Mouse (Mus musculus): Measurements from ENCODE around the gene Klhl26. TPM values are rescaled to one million over a fixed set of nuclear protein-coding genes. Genes with fewer than 3 reads are reported as not detected.

The Klhl26 gene
- polyA plus RNA-seq, 1 experiment from 2014 or later: 18.3 TPM

DNA sequence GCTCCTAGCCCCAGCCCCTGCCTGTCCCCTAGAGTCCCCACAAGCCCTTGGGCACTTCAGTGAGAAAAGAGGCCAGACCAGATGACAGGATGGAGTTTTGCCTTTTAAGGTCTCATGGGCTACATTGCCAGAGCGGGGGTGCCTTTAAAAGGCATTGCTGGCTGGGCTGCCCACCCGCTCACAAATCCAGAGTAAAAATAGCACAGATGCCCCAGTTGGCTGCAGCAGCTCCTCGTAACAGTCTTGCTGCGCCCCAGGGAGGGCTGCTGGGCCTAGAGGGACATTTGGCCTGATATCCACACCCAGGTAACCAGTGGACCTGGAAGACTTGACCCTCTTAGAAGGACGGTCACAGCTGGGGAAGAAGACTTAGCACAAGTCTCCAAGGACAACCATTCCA, 22.9 kb downstream of the Klhl26 start:
- peaks cover 11% of the 10 kb centered on the region; the same call in 1 of the 2 replicates for H3K27me3 ChIP-seq
- no peak overlapping the region for H3K27ac ChIP-seq
- 93% methylated on average over 5 of the region's 5 CpGs for WGBS
- H3K4me3 ChIP-seq (replicated peaks): no peak overlapping the region
- ATAC-seq (ENCODE audit: low FRiP score): no peak
- H3K9ac ChIP-seq: no peak overlapping the region
- H3K4me2 ChIP-seq: no peak overlapping the region
- H3K9me3 ChIP-seq: no peaks in the 10 kb centered on the region
- peaks cover 32% of the 10 kb centered on the region for H3K36me3 ChIP-seq (replicated peaks)
- H3K4me1 ChIP-seq: no peaks in the 10 kb centered on the region

GRCm38 (mm10) chr8:70452196-70452966, 24.4 kb downstream of the Klhl26 start:
- H3K36me3 ChIP-seq (replicated peaks): peaks cover 32% of the 10 kb centered on the region
- H3K4me3 ChIP-seq (replicated peaks): no peak overlapping the region
- ATAC-seq (ENCODE audit: low FRiP score): no peak
- 69% methylated on average over 52 of the region's 52 CpGs for WGBS
- H3K4me1 ChIP-seq: no peaks in the 10 kb centered on the region
- H3K27me3 ChIP-seq: peaks cover 11% of the 10 kb centered on the region; the same call in 1 of the 2 replicates
- no peak overlapping the region for H3K4me2 ChIP-seq
- no peaks in the 10 kb centered on the region for H3K9me3 ChIP-seq
- H3K27ac ChIP-seq: no peak overlapping the region
- no peak overlapping the region for H3K9ac ChIP-seq

DNA sequence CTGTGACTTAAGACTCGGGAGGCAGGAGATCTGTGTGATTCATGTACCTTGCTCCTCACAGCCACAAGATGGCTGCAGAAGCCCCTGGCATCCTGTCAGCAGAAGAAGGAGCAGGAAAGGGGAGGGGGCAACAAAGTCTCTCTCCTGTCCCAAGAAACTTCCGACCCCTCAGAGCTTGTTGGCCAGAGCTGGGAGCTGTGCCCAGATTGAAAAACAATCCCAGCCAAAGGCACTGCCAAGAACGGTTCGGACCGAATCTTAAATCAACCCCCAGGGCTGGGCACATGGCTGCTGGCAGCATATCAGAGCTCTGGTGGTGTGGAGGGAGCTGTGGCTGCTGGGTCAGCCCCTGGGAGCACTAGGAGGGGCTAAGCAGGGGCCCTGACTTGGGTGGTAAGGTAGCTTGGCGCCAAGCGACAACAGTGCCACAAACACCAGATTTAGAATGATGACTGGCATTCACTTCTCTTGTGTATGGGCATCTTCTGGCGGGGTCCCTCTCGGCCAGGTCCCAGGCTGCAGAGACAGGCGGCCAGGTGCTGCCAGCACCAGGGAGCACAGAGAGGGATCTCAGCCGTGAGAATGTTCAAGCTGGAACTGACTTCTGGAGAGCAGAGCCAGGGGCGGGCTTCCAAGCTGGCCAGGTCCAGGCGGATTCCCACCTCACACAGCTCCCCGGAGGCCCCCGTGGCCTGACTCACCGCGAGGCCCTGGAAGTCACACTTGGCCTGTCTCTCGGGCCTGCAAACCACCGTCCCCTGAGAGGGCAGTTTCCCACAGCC, 28.9 kb downstream of the Klhl26 start:
- ATAC-seq (ENCODE audit: low FRiP score): no peak
- no peaks in the 10 kb centered on the region for H3K9me3 ChIP-seq
- 79% methylated on average over 19 of the region's 19 CpGs for WGBS
- H3K4me3 ChIP-seq (replicated peaks): no peak overlapping the region
- H3K27ac ChIP-seq: no peak overlapping the region
- H3K4me1 ChIP-seq: no peaks in the 10 kb centered on the region
- no peak overlapping the region for H3K9ac ChIP-seq
- peaks cover 32% of the 10 kb centered on the region for H3K36me3 ChIP-seq (replicated peaks)
- peaks cover 11% of the 10 kb centered on the region; the same call in 1 of the 2 replicates for H3K27me3 ChIP-seq
- H3K4me2 ChIP-seq: no peak overlapping the region

- no peak overlapping the region for H3K9ac ChIP-seq
- no peaks in the 10 kb centered on the region for H3K4me1 ChIP-seq
- peaks cover 8% of the 10 kb centered on the region; the same call in 1 of the 2 replicates for H3K27me3 ChIP-seq
- H3K36me3 ChIP-seq (replicated peaks): peaks cover 13% of the 10 kb centered on the region
- 70% methylated on average over 1 of the region's 1 CpGs for WGBS
- H3K4me3 ChIP-seq (replicated peaks): no peak overlapping the region
- ATAC-seq (ENCODE audit: low FRiP score): no peak
- H3K27ac ChIP-seq: no peak overlapping the region
- no peak overlapping the region for H3K4me2 ChIP-seq
- H3K9me3 ChIP-seq: no peaks in the 10 kb centered on the region
Observed at GRCm38 (mm10) chr8:70445988-70446387, 30.8 kb downstream of the Klhl26 start.

DNA sequence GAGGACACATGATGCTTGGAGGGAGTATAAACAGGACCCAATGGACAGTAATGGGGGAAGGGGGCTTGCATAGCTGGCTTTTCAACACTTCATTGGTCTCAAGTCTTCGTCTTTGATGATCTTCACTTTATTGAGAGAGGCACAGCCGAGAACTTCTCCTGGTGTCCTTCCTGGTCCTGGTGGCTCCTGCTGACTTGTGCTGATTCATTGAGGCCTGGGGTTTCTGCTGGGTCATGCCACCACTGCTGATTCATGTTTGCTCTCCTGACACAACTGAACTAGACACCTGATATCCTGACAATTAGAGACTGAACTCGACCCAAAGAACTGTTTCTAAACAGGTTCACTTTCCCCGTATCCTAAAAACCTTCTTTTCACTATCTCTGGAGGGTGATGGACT, 33.4 kb downstream of the Klhl26 start:
- WGBS: 83% methylated on average over 4 of the region's 4 CpGs
- peaks cover 9% of the 10 kb centered on the region; the same call in 1 of the 2 replicates for H3K27me3 ChIP-seq
- no peak overlapping the region for H3K9ac ChIP-seq
- peaks cover 14% of the 10 kb centered on the region for H3K4me1 ChIP-seq
- H3K4me2 ChIP-seq: no peak overlapping the region
- no peak for ATAC-seq (ENCODE audit: low FRiP score)
- H3K4me3 ChIP-seq (replicated peaks): no peak overlapping the region
- H3K27ac ChIP-seq: no peak overlapping the region
- H3K36me3 ChIP-seq (replicated peaks): no peaks in the 10 kb centered on the region
- no peaks in the 10 kb centered on the region for H3K9me3 ChIP-seq

- Histone ChIP-seq H3K27ac (no peak overlapping the region), H3K36me3 (replicated peaks) (no peaks in the 10 kb centered on the region), H3K9me3 (no peaks in the 10 kb centered on the region), H3K9ac (no peak overlapping the region), H3K4me2 (no peak overlapping the region), H3K27me3 (peaks cover 9% of the 10 kb centered on the region; the same call in 1 of the 2 replicates), H3K4me1 (peaks cover 19% of the 10 kb centered on the region), H3K4me3 (replicated peaks) (no peak overlapping the region)
- WGBS: 69% methylated on average over 3 of the region's 3 CpGs
- ATAC-seq (ENCODE audit: low FRiP score): no peak
Observed at GRCm38 (mm10) chr8:70441565-70441964, 35.2 kb downstream of the Klhl26 start.

GRCm38 (mm10) chr8:70440246-70440645, 36.5 kb downstream of the Klhl26 start:
- Histone ChIP-seq H3K9me3 (no peaks in the 10 kb centered on the region), H3K36me3 (replicated peaks) (no peaks in the 10 kb centered on the region), H3K27me3 (peaks cover 9% of the 10 kb centered on the region; the same call in 1 of the 2 replicates), H3K9ac (peak overlapping the region; percentile 58), H3K4me1 (peaks cover 19% of the 10 kb centered on the region), H3K4me2 (peak overlapping the region; percentile 65), H3K4me3 (replicated peaks) (peak overlapping the region; percentile 64), H3K27ac (peak overlapping the region; percentile 85; the same call in 1 of the 2 replicates)
- no peak for ATAC-seq (ENCODE audit: low FRiP score)
- WGBS: 52% methylated on average over 3 of the region's 3 CpGs

DNA sequence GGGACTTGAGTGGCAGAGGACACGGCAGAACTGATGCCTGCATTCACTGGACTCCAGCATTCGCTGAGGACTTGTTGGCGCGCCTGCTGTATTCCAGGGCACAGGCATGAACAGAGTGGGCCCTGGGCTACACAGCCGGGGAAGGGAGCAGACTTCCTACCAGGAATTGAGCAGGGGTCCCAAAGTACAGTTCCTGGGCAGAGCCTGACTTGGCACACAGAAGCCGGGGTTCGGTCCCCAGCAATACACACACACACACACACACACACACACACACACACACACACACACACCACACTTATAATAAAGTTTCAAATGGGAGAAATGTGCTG, 37.0 kb downstream of the Klhl26 start:
- H3K4me3 ChIP-seq (replicated peaks): peak overlapping the region; percentile 64
- peaks cover 9% of the 10 kb centered on the region; the same call in 1 of the 2 replicates for H3K27me3 ChIP-seq
- no peak for ATAC-seq (ENCODE audit: low FRiP score)
- peak overlapping the region; percentile 65 for H3K4me2 ChIP-seq
- H3K27ac ChIP-seq: peak overlapping the region; percentile 85
- H3K9ac ChIP-seq: peak overlapping the region; percentile 58
- peaks cover 19% of the 10 kb centered on the region for H3K4me1 ChIP-seq
- H3K36me3 ChIP-seq (replicated peaks): no peaks in the 10 kb centered on the region
- WGBS: 6% methylated on average over 6 of the region's 7 CpGs
- no peaks in the 10 kb centered on the region for H3K9me3 ChIP-seq

GRCm38 (mm10) chr8:70439055-70439847, 37.5 kb downstream of the Klhl26 start, which contains the start of gene Crtc1:
Crtc1 (minus strand) TSS chr8:70439579.
- WGBS: 2% methylated on average over 66 of the region's 70 CpGs
- Histone ChIP-seq H3K9ac (peak within 1 kb of the TSS; percentile 78), H3K9me3 (no peaks in the 10 kb centered on the region)

DNA sequence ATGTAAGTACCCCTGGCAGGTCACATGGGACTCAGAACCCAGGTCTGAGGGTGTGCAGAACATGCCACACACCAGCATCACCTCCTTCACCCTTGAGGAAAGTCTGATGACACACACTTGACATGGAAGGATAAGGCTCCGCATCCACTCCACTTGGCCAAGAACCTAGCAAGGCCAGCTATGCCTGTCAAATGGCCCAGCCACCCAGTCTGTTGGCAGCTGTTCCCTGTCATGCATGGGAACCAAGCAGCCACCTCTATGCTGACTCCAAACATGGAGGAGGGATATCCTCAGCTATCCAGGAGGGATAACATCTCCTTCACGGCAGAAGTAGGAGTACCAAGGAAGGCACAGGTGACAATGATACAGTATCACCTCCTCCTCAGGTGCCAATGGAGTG, 38.3 kb downstream of the Klhl26 start:
- Histone ChIP-seq H3K9me3 (no peaks in the 10 kb centered on the region), H3K4me2 (peak overlapping the region; percentile 65), H3K9ac (no peak overlapping the region), H3K27me3 (peaks cover 9% of the 10 kb centered on the region; the same call in 1 of the 2 replicates), H3K27ac (no peak overlapping the region), H3K36me3 (replicated peaks) (no peaks in the 10 kb centered on the region), H3K4me3 (replicated peaks) (peak overlapping the region; percentile 64), H3K4me1 (peaks cover 19% of the 10 kb centered on the region)
- WGBS: 84% methylated on average over 2 of the region's 2 CpGs
- no peak for ATAC-seq (ENCODE audit: low FRiP score)

More at GRCm38 (mm10) chr8:70439055-70439847, 37.5 kb downstream of the Klhl26 start, which contains the start of gene Crtc1:
- Histone ChIP-seq H3K36me3 (replicated peaks) (no peaks in the 10 kb centered on the region), H3K4me3 (replicated peaks) (peak within 1 kb of the TSS; percentile 64), H3K27me3 (peaks cover 9% of the 10 kb centered on the region; the same call in 1 of the 2 replicates), H3K4me1 (peaks cover 19% of the 10 kb centered on the region), H3K27ac (peak within 1 kb of the TSS; percentile 85), H3K4me2 (peak within 1 kb of the TSS; percentile 65)
- ATAC-seq (ENCODE audit: low FRiP score): peak; percentile 98

- 93% methylated on average over 5 of the region's 5 CpGs for WGBS
- no peak overlapping the region for H3K4me3 ChIP-seq (replicated peaks)
- no peak for ATAC-seq (ENCODE audit: low FRiP score)
- no peak overlapping the region for H3K9ac ChIP-seq
- H3K36me3 ChIP-seq (replicated peaks): no peaks in the 10 kb centered on the region
- H3K27me3 ChIP-seq: no peaks in the 10 kb centered on the region
- no peaks in the 10 kb centered on the region for H3K9me3 ChIP-seq
- no peak overlapping the region for H3K4me2 ChIP-seq
- no peak overlapping the region for H3K27ac ChIP-seq
- H3K4me1 ChIP-seq: peaks cover 17% of the 10 kb centered on the region
Observed at GRCm38 (mm10) chr8:70435156-70435555, 41.6 kb downstream of the Klhl26 start.
